Mouse (Mus musculus): Measurements from ENCODE around the gene Klhdc7b. TPM values are rescaled to one million over a fixed set of nuclear protein-coding genes. Genes with fewer than 3 reads are reported as not detected.

Klhdc7b gene
- 0.25 TPM for polyA plus RNA-seq (2017; shearing (Covaris generic))

DNA sequence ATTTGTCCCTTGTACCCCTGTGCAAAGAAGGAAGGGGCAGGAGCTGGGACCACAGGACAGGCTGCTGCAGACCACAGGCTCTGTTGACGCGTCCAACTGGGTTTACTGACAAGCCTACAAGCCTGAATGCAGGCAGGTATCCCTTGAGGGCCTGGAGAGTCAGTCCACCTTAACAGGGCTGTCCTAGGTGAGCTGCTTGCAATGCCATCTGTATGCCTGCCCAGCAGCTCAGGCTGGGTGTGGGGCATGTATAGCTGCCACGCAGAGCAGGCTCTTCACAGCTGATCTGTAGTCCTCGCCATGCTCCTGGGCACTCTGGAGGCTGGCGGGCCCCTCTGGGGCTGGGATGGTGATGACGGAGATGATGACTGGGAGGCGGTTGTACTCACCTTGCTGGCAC lies at the start of gene Klhdc7b:
Gene Klhdc7b (plus strand): TSS at position 301 of the 400 bp plus-strand sequence.

DNA sequence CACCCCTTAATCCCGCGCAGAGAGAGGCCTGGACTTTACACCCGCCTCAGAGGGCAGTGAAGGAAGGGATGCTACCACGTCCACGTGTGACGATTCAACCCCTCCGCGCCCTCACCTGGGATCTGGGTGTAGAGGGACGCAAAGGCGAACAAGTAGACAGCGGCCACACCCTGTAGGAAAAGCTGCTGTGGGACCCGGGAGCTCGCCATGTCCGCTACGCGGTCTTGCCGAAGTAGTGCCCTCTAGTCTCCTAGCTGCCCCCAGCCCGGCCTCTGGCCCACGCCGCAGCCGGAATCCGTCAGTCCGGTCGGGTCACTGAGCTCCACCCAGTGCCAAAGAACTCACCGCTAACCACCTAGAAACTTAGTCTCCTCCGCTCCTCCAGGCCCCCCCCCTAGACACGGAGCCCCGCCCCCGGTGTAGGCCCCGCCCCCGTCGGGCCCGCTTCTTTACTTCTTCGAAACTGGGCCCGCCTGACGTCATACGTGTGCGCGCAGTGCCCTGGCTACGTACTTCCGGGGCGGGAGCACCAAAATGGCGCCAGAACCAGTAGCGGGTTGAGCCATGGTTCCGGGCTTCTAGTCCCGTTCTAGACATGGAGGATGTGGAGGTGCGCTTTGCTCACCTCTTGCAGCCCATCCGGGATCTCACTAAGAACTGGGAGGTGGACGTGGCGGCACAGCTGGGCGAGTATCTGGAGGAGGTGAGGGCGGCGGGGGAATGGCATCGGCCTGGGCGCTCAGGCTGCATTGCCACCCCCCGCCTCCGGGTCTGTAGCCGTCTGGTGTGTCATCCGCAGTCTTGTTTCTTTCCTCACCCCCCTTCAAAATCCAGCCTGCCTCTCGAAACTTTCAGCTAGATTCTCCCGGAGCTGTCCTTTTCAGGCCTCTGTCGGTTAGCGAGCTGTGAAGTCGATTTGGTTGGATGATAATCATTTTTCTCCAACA lies 29.2 kb upstream of the Klhdc7b start, which contains the start of the genes Lmf2 and Ncaph2:
Gene Lmf2 (minus strand): TSS at position 419 of the 947 bp plus-strand sequence.
Gene Ncaph2 (plus strand): TSS at position 479 of the 947 bp plus-strand sequence.

DNA sequence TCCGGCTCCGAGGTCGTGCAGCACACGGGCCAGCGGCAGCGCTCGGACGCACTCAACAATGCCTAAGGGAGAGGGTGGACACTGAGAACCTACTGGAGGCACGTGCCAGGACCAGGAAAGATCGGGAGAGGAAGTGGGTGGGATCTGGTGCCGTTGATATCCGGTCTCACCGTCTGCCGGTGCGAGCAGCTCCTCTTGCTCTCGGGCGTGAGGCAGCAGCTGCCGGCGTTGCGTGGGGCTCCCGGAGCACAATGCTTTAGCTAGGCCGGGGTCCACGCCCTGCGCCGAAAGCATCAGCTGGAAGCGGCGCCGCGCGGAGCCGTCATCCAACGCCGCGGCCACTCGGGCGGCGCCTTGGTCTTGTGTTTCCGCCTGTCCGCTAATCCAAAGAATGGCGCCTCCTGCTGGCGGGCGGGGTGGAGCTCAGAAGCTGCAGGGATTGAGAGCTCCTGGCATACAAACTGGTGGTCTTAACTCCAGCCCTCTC lies 10.9 kb upstream of the Klhdc7b start, which contains the start of gene Sco2:
Gene Sco2 (minus strand): TSS at position 85 of the 487 bp plus-strand sequence.

DNA sequence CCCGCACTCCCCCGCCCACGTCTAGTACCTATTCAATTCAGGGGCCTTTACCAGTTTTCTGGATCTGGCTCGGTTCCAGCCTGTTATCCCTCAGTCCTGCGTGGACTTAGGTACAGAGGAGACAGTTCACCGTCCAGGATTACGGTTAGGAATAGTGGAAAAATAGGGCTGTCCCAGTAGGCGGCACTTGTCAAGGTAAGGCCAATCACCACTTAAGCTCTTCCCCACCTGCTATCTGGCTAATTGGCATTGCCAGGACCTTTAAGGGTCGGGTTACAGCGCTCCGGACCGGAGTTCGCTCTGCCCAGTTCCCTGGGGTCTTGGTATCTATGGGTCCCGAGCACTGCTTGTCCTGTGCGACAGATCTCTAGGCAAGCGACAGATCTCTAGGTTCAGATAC lies 7.8 kb upstream of the Klhdc7b start, which contains the start of gene Tymp:
Gene Tymp (minus strand): TSS at position 83 of the 400 bp plus-strand sequence.

DNA sequence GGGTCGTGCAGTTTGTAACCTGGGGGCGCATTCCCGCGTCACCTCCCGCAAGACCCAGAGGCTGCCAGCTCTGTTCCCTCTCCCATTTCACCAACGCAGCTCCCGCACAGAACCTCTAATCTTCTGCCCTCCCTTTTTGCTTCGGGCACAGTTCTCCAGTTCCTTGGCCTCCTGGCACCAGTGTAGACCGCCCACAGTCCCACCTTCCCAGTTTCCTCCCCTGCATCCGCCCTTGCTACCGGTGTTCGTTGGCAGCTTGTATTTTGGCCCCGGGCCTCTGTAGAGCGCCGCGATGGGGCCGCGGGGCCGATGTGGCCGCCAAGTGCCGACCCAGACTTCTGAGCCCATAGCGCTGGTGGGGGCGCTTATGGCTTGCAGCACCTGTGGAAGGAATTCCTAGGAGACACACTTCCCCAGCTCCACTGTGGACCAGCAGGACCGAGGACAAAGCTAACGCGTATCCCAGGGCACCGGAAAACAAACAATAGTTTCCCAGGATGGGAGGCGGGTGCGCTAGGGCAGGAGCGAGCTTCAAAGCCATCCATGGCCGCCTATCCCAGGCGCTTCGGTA lies 5.8 kb upstream of the Klhdc7b start, which contains the start of gene Odf3b:
Gene Odf3b (minus strand): TSS at position 452 of the 571 bp plus-strand sequence.

DNA sequence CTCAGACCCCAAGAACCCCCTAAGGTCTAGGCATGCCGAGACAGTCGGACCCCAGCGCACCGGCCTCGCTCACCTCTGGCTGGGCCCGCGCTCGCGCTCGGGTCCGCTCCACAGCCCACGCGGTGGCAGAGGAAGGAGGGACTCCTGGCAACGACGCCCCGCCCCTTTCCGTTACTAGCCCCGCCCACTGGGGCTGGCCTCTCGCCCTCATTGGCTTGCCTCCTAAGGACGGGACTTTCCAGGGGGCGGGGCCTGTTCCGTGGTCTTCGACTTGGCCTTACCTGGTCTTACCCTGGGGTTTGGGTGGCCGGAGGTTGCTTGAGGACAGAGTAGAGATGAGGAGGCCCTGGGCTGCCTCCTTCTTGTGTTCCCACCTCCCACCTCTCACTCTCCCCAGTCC lies 25.4 kb downstream of the Klhdc7b start, which contains the start of gene Syce3:
Gene Syce3 (minus strand): TSS at position 386 of the 400 bp plus-strand sequence.

DNA sequence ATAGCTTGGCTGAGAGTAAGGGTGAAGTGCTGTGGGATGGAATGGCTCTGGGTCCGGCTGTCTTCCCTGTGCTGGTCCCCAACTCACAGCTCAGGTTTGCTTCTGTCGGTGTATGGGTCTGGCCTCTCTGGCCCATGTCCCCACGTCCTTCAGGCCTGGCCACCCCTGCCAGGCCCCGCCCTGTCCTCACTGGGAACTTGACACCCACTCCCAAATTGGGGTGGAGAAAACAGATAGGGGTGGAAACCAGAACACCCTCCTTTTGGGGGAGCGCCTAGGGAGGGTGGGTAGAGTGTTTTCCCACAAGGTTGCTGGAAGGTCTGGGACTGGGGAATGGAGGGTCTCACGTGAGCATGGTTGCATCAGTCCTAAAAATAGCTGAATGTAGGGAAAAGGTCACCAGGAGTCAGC lies 41.0 kb downstream of the Klhdc7b start, which contains the start of gene Cpt1b:
Gene Cpt1b (minus strand): TSS at position 153 of the 411 bp plus-strand sequence.

DNA sequence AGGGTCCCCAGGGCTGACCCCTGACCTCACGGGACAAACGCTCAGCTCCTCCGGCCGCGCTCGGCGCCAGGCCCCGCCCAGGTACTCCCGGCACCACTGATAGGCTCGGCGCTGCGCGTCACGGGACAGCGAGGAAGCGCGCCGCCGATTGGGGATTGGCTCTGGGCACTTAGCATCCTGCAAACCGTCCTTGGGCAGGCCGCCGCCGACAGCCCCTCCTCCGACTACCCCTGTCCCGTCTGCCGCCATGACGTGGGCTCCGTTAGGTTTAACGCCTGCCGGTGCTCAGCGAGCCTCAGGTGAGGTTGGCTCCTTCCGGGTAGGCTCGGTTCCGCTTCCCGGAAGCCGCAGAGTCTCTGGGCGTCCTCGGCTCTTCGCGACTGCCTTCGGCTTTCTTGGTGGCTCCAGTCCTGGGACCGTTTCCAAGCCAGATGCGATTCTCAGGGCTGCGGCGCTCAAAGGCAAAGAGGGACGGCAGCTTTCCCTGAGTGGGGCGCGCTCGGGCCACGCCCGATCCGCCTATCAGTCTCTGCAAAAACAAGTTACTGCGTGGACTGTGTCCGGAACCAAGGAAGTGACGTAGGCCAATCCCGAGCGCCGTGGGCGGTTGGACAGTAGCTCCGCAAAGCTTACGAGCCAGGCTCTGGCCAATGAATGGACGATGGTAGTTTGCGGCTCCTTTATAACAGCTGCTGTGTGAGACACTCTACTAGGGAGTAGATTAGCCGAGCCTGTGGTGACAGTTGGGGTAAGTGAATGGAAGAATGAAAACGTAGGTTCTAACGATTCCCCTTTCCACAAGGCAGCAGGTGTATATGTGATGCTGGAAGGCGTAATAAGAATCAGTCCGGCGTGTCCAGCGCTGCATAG lies 44.9 kb downstream of the Klhdc7b start, which contains the start of the genes C730034F03Rik, Gm44502 and Chkb:
Gene C730034F03Rik (plus strand): TSS at position 238 of the 870 bp plus-strand sequence.
Gene Gm44502 (minus strand): TSS at position 345 of the 870 bp plus-strand sequence.
Gene Chkb (minus strand): TSS at position 557 of the 870 bp plus-strand sequence.

Other genes starting within 250 kb of the Klhdc7b start
- 5.4 TPM for gene Mapk12, start 244.2 kb upstream of the Klhdc7b start, polyA plus RNA-seq (2017; shearing (Covaris generic))
- gene Mapk11, start 235.3 kb upstream of the Klhdc7b start, polyA plus RNA-seq (2017; shearing (Covaris generic)): 46.0 TPM
- gene Plxnb2, start 204.1 kb upstream of the Klhdc7b start, polyA plus RNA-seq (2017; shearing (Covaris generic)): 4.4 TPM
- gene Dennd6b, start 188.4 kb upstream of the Klhdc7b start, polyA plus RNA-seq (2017; shearing (Covaris generic)): 30.5 TPM
- 5.8 TPM for gene Ppp6r2, start 173.4 kb upstream of the Klhdc7b start, polyA plus RNA-seq (2017; shearing (Covaris generic))
- 66.9 TPM for gene Sbf1, start 69.6 kb upstream of the Klhdc7b start, polyA plus RNA-seq (2017; shearing (Covaris generic))
- not detected for gene Adm2, start 62.2 kb upstream of the Klhdc7b start, polyA plus RNA-seq (2017; shearing (Covaris generic))
- not detected for gene Miox, start 50.5 kb upstream of the Klhdc7b start, polyA plus RNA-seq (2017; shearing (Covaris generic))
- 75.3 TPM for gene Lmf2, start 29.3 kb upstream of the Klhdc7b start, polyA plus RNA-seq (2017; shearing (Covaris generic))
- gene Ncaph2, start 29.2 kb upstream of the Klhdc7b start, polyA plus RNA-seq (2017; shearing (Covaris generic)): 203 TPM
- 6.0 TPM for gene Sco2, start 11.1 kb upstream of the Klhdc7b start, polyA plus RNA-seq (2017; shearing (Covaris generic))
- 0.57 TPM for gene Tymp, start 7.9 kb upstream of the Klhdc7b start, polyA plus RNA-seq (2017; shearing (Covaris generic))
- gene Odf3b, start 5.6 kb upstream of the Klhdc7b start, polyA plus RNA-seq (2017; shearing (Covaris generic)): 0.92 TPM
- not detected for gene Syce3, start 25.6 kb downstream of the Klhdc7b start, polyA plus RNA-seq (2017; shearing (Covaris generic))
- 0.32 TPM for gene Cpt1b, start 40.9 kb downstream of the Klhdc7b start, polyA plus RNA-seq (2017; shearing (Covaris generic))
- gene C730034F03Rik, start 44.7 kb downstream of the Klhdc7b start, polyA plus RNA-seq (2017; shearing (Covaris generic)): 8.6 TPM
- gene Gm44502, start 44.8 kb downstream of the Klhdc7b start, polyA plus RNA-seq (2017; shearing (Covaris generic)): not detected
- gene Chkb, start 45.0 kb downstream of the Klhdc7b start, polyA plus RNA-seq (2017; shearing (Covaris generic)): 104 TPM
- 0.10 TPM for gene Mapk8ip2, start 69.0 kb downstream of the Klhdc7b start, polyA plus RNA-seq (2017; shearing (Covaris generic))
- gene Arsa, start 92.5 kb downstream of the Klhdc7b start, polyA plus RNA-seq (2017; shearing (Covaris generic)): 27.1 TPM
- gene Shank3, start 114.7 kb downstream of the Klhdc7b start, polyA plus RNA-seq (2017; shearing (Covaris generic)): not detected
- not detected for gene Acr, start 183.4 kb downstream of the Klhdc7b start, polyA plus RNA-seq (2017; shearing (Covaris generic))
- 1.5 TPM for gene Rabl2, start 207.0 kb downstream of the Klhdc7b start, polyA plus RNA-seq (2017; shearing (Covaris generic))

Measured in CD4-positive, CD25-positive, alpha-beta regulatory T cell, adult 9 weeks (primary cell).